Mouse (Mus musculus) megakaryocyte-erythroid progenitor cell, adult 5-6 weeks (primary cell): ENCODE results near the gene Fmo6. TPM values are rescaled to one million over a fixed set of nuclear protein-coding genes. Genes with fewer than 3 reads are reported as not detected.

Source experiments
- ATAC-seq: replicated peaks from 2 replicates; pipeline ENCODE4 v1.8.0; 2016; ENCODE audit warnings: mild to moderate bottlenecking, inconsistent platforms; ENCODE audit not compliant: severe bottlenecking, poor library complexity, low FRiP score, low TSS enrichment
- total RNA-seq, 2 experiments: library from RNA; stranded (forward) in 1 of 2; stranded (reverse) in 1 of 2; fragments of 200-1000, 215-1000 nt in 1 of 2; fragments of >200 nt in 1 of 2; fragmentation: Nextera tagmentation in 1 of 2; gene quantifications; 2 replicates each; pipeline ENCODE4 v1.2.3; 2014 to 2017

The Fmo6 gene
- total RNA-seq (2014; fragmentation: Nextera tagmentation): not detected in 2 replicates
- total RNA-seq (2017): not detected in 2 replicates

DNA sequence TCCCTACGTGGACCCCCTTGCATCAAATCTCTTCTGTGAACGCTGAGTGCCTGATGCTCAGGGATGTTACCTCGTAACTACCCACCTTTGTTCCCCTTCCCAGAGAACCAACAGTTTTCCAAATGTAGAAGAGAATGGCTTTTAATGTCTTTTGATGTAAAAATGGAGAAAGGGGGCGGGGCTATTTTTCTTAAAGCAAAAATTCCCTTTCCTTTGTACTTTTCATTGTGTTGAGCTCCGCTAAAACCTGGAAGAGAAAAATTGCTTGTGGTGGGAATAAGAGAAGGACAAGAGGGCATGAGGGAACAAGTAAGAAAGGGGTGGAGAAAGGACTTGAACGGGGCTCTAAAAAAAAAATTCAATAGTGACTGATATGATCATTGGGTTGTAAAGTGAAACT lies at the start of gene Fmo6:
Gene Fmo6 (minus strand): TSS at position 101 of the 400 bp plus-strand sequence.
- ATAC-seq: no peak

GRCm38 (mm10) chr1:162986777-162987176 lies 49.5 kb upstream of the Fmo6 start:
- ATAC-seq: no peak

- no peak for ATAC-seq
These were observed 48.9 kb upstream of the Fmo6 start for GRCm38 (mm10) chr1:162986121-162986748.

- ATAC-seq: no peak
These were observed 47.1 kb upstream of the Fmo6 start, which contains the start of gene Fmo3 for GRCm38 (mm10) chr1:162984428-162984827. Gene Fmo3 (minus strand): TSS chr1:162984528.

DNA sequence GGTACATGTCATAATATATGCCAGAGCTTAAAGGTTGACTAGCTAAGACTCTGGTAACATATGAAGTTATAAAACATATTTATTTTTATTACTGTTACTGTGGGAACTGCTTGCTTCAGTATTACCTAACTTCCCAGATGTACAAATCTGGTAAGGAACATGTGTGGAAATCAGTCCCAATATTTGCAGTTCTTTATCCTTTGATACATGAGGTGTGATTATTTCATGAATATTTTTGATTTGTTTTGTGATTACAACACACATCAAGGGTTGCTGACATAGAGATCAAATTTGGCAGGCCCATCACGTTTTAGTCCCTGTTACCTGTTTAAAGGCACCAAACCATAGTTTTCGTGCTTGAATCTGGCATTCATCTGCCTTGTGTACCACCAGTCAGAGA lies 26.2 kb upstream of the Fmo6 start:
- no peak for ATAC-seq

- no peak for ATAC-seq
These were observed 20.1 kb upstream of the Fmo6 start for GRCm38 (mm10) chr1:162957422-162957821.

DNA sequence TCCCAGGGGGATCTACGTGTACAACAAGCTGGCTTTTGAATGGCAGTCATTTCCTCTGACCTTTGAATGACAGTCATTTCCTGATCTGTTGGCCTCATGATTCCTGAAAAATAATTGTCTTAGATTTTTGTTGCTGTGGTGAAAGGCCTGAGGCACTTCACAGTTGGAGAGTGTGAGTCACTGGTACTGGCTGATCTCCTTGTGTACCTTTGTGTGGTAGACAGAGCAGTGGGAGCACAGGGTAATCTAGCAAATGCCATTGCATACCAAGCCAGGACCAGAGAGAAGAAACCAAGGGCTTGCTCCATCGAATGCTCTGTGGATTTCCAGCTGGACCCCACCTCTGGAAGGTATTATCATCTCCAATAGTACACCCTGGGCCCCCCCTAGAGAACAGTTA lies 15.8 kb upstream of the Fmo6 start:
- ATAC-seq: no peak

DNA sequence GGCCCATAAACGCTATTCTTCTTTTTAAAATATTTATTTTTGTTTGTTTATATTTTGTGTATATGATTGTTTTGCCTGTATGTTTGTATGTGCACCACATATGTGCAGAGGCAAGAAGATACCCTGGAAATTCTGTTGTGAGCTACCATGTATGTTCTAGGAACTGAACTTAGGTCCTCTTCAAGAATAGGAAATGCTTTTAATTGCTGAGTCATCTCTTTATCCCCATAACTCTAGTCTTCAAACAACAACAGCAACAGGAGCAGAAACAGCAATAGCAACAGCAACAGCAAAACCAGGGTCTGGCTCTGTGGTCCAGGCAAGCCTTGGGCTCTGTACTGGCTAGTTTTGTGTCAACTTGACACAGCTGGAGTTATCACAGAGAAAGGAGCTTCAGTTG lies 12.4 kb upstream of the Fmo6 start:
- no peak for ATAC-seq

DNA sequence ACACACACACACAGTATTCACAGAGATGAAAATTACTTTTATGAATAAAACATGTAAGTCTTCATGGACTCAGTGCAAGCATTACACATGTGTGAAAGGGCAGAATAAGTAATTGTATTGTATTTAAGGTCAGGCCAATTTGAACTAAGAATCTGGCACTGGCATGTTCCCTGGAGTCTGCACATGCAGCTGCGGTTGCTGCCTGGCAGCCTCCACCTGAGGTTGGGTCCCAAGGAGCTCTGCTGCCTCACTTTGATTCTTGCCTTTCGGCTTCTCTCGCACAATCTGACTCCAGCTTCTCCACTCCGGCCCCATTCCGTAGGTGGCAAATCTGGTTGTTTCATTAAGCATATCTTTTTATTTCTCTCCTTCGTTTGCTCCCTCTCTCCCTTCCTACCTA lies 10.6 kb upstream of the Fmo6 start:
- ATAC-seq: no peak

GRCm38 (mm10) chr1:162946837-162947558 lies 9.7 kb upstream of the Fmo6 start:
- ATAC-seq: no peak

DNA sequence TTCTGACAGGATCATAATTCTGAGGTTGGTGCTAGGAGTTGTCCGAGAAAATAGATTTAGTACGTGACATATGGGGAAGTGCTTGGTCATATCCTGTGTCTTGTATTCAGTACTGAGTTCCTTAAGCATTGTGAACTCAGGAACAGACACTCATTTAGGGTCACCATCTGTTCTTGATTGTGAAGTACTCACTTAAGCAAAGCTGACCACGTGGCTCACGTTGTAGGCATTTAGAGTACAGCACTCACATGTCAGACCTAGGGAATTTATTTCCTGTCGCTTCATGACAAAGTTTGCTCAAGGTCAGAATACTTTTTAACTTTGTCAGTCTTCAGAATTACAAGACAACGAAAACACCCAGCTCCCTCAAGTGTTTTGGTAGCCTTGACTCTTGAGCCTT lies 6.4 kb upstream of the Fmo6 start:
- no peak for ATAC-seq

DNA sequence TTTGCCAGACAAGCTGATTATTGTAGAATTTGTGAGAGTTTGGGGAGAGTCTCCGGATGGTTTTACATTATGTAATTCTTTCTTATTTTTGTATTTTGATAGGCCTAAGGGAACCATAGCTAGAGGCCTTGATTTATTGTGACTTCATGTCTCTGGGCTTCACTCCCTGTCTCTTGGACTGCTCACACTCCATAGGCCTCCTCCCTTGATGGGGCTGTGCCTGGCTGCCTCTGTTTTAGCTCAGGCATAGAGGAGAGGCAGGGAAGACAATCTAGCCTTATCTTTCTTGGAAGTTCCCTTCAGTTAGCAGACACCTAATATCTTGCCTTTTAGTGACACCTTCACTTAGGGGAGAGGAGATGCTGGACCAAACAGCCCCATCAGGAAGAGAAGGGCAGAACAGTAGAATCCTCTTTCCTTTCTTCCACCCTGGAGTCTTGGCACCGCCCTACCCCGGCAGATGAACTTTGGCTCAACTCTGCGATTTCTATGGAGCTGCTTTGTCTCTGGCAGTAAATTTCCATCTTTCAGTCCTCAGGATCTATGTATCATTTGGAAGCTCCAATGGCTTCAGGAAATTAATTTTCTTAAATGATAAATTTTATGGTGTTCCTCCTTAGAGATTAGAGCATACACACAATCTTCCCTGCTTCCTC lies 1.5 kb upstream of the Fmo6 start:
- ATAC-seq: no peak

DNA sequence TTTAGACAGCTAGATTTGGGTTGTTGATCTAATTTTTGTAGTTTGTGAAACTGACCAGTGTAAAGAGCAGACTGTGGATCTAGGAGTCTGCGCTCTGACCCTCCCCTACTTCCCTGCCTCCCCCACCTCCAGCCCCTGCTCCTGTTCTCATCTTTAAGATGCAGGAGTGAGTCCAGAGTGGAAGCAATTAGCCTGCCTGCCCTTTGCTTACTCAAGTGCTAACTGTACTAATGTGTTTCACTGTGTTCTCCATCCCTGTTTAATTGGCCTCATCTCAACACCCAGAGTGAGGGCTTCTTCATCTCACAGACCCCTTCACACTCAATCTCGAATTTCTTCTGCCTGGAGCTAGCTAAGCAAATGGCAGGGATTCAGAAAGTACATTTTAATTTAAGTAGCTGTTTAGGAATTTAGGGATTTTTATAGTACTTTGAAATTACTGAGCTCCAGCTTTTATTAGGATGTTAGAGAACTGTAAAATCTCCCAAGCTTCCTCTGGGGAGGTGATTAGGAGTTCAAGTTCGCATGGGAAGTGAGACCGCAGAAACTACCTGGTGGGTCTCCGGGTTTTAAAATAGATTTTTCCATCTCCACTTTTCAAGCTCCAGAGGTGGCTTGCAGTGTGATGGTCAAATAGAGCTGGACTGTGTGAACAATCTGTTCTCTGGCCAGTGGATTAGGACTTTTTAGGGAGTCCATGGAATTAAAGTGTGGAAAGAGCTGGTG lies 818 bp upstream of the Fmo6 start:
- no peak for ATAC-seq

DNA sequence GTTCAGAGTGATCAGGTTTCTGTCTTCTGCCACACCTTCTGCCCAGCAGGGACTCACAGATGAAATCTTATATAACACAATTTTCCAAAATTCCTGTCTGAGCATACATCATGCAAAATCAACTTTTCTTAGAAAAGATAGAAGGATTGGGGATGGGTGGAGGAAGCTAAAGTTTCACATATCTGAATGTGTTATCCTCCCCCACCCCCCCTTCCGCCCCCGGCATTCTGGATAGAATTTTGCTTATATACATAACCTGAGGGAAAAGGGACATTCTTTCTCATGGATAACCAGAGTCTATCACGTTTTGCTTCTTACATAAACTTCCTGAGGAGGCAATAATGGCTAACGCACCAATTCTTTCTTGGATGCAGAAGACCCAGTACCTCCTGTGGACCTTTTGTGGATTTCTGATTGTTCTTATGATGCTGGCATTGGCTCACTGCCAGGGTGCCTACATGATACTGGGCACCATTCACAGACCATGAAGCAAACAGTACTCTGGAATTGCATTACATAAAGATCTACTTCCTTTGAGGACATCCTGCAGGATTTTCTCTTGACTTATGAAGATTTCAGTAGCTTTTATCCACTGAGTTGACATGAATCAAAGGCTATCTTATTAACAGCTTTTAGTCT lies 2.8 kb downstream of the Fmo6 start:
- no peak for ATAC-seq

DNA sequence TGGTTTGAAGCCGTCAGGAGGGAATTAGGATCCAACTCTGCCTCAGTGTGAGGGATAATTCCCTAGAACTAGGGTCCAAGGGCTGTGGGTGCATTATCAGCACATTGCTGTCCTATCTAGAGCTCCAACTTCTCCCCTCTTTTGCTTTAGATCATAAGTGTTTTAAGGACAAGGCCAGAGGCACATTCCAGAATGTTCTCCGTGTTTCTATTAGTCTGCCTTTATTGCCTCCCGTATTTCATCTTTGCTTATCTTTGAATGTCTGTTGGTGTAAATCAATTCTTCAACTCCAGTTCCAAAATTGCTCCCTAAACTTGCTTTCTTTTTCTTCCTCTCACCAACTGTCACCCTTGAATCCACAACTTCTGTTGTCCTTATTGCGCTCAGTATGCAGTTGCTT lies 4.9 kb downstream of the Fmo6 start:
- no peak for ATAC-seq

- no peak for ATAC-seq
These were observed 5.4 kb downstream of the Fmo6 start for GRCm38 (mm10) chr1:162931880-162932279.

DNA sequence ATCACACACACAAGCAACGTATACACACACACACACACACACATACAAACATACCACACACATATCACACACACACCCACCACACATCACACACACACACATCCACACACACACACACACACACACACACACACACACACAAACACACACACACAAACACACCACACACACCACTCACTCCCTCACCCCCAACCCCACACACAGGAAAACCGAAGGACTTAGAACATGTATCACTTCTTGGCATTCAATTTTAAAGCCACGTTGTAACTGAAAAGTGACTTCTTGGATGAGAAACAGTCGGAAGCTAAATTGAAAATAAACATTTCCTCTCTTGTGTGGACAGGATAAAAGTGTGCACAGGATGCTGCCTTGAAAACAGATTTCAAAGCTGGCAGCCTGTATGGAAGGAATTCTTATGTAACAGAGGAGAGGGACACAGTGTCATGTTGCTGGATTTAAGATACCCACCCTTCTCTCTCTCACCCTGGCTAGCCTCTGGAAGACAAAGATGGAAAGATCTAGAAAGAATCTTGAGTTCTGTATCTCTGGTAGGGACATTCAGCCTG lies 5.9 kb downstream of the Fmo6 start:
- no peak for ATAC-seq

DNA sequence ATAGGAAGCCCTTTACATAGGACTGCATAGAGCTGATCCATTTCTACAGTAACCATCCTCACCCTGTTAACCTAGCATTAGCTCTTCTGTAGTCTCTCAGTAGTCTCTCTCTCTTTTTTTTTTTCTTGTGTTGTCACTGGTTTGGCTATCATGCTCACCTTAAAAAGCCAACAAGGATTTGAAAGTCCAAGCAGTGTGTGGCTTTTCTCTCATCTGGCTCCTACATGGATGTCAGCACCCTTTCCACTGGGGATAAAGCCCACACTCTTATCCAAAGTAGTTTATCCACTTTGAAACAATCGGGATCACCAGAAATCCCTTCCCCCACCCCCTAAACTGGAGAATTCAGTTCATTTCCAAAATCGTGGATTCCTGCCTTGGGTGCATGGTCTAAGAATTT lies 6.7 kb downstream of the Fmo6 start:
- no peak for ATAC-seq

DNA sequence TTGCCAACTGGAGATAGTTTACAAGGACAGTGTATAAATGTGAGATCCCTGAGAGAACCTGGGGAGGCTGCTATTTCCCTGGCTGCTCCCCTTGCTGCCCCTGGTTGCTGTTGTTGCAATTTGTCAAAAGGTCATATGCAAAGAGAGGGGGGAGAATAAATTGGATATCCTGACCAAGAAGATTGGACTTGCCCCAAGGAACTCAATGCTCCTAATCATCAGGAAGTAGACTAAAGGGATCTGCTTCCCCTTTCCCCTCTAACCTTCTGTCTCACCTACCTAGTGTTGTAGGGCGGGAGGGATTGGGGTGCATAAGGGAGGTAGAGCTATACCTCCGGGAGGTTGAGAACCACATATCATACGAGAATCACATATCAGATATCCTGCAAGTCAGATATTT lies 8.2 kb downstream of the Fmo6 start:
- no peak for ATAC-seq
